Mouse (Mus musculus) adrenal gland, postnatal 0 days (tissue): ENCODE data around the gene Atf6. TPM values are rescaled to one million over a fixed set of nuclear protein-coding genes. Genes with fewer than 3 reads are reported as not detected.

ENCODE experiments used
- polyA plus RNA-seq: library from polyadenylated mRNA; unstranded; fragments of >200 nt; fragmentation: Nextera tagmentation; extraction: Ambion mirVana; gene quantifications from 2 replicates; pipeline ENCODE4 v1.2.1, GENCODE M21; 2015

Atf6 gene
- polyA plus RNA-seq = 4.6 and 7.1 TPM in 2 replicates

DNA sequence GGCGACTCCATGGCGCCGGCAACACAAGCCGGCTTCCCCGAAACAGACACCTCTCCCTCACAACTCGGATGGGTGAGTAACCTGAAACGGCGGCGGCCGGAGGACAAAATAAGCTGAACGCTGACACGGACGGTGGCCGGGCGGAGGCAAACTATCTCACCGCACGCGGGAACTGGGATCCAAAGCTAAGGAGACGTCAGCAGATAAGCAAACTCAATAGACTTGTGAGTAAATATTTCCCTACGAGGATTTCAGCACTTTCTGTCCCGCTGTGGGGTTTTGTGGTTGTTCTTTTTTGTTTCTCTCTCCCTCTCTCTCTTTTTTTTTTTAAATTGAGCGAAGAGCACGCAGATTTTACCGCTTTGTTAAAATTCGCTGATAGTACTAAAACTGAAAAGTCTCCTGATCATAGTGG lies at the start of gene Atf6:
Gene Atf6, minus strand, starts transcription at position 81 of the 415 bp plus-strand sequence.

DNA sequence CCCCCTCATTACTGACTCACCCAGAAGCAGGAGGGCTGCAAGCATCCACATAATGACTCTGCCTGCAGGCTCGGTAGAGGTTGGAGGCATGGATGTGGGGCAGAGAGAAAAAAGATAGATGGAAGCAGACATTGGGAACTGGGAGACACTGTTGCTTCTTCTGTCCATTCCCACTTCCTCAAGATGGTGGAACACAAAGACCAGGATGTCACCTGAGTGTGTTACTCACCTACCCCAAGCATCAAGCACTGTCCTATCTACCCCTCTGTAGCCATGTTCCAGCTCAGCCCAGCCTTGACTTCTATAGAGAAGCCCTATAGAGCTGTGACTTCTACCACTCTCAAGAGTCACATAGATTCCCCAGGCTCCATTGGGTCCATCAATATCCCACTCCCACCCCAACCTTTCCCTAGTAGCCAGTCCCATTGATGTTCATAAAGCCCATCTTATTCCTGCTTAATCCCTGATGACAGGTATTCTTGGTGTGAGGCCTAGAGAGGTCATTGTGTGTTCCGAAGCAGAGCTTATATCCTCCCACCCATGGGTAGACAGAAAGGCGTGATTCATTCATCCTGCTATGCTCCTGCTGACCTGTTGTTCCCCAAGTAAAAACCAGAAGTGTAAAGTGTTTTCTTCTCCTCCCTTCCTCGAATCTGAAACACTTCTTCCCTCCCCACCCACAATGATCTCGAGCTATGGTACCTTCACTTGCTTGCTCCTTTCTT lies 45.5 kb upstream of the Atf6 start, which contains the start of gene Fcrlb:
Gene Fcrlb, minus strand, starts transcription at position 51 of the 725 bp plus-strand sequence.

DNA sequence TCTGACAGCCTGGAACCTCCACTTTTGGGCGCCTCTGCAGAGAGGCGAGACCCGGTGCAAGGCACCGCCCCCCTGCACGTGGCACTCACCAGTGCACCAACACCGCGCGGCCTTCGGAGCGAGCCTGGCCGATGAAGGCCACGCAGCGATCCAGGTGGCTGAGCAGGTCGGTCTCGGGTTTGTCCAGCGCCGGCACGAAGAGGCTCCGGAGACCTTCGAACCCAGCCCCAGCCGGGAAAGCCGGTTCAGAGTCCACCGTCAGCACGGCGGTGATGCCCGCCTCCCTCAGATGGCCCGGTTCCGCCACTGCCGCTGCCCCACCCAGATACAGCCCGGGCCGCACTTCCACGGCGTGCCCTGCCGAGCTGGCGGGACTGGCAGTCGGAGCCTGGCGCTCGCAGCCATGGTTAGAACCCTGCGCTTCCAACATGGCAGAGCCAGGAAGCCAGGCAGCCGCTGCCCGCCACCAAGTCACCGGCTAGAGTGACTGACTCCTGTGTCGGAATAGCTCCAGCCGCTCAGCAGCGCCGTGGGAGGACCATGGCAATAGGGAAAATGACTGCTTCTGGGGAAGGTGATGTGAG lies 17.5 kb upstream of the Atf6 start, which contains the start of the genes Gm26620 and Dusp12:
Gene Gm26620, plus strand, starts transcription at position 88 of the 584 bp plus-strand sequence.
Gene Dusp12, minus strand, starts transcription at position 563 of the 584 bp plus-strand sequence.

Other genes with a start within 250 kb of the Atf6 start
- gene Olfml2b, start 223.2 kb downstream of the Atf6 start, polyA plus RNA-seq = 18.8 and 22.1 TPM in 2 replicates
- 1.9 and 2.2 TPM in 2 replicates for gene Gm26620, start 17.3 kb upstream of the Atf6 start, polyA plus RNA-seq
- 43.7 and 46.4 TPM in 2 replicates for gene Dusp12, start 17.8 kb upstream of the Atf6 start, polyA plus RNA-seq
- gene Fcrlb, start 45.2 kb upstream of the Atf6 start, polyA plus RNA-seq = 0.35 TPM in 1 of 2 replicates, not detected in the other
- 0.25 and 0.68 TPM in 2 replicates for gene Fcrla, start 59.8 kb upstream of the Atf6 start, polyA plus RNA-seq
- 12.9 and 15.4 TPM in 2 replicates for gene Fcgr2b, start 108.8 kb upstream of the Atf6 start, polyA plus RNA-seq
- gene Fcgr4, start 151.1 kb upstream of the Atf6 start, polyA plus RNA-seq = 5.6 and 6.3 TPM in 2 replicates
- 42.6 and 55.1 TPM in 2 replicates for gene Fcgr3, start 197.2 kb upstream of the Atf6 start, polyA plus RNA-seq
- 4.1 and 7.5 TPM in 2 replicates for gene Cfap126, start 246.1 kb upstream of the Atf6 start, polyA plus RNA-seq